Mouse (Mus musculus): Measurements from ENCODE around the gene Akr1d1.

DNA sequence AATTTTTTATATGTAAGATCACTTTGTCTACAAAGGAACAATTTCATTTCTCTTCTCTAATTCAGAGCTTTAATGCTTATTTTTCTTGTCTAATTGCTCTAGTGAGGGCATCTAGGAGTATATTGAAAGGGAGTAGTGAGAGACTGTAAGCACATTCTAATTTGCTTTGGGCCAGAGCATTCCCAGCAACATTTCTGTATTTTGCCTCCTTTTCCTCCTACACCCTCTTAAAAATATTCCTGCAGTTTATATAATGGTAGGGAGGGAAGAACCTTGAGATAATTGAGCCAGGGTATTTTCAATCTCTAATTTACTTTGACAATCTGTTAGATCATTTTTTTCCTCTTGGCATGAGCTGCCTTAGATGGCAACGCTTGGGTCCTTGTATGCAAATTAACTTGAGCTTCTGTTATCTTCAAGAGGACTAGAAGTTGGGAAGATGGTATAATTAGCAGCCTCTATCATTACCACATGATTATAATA, 45.3 kb upstream of the Akr1d1 start:
- no peak for TF ChIP-seq CTCF (IDR thresholded peaks at IDR 0.05; ENCODE audit: low read depth, low read length)
- TF ChIP-seq POLR2A (IDR thresholded peaks at IDR 0.05; ENCODE audit: extremely low read depth, insufficient read depth, low read length), result no peak

Data from liver, adult 2 months (tissue).